Mouse (Mus musculus) heart, adult 2 months (tissue): ENCODE measurements at regions not wholly inside any gene's neighbourhood (a gene's known extent, or its start where the extent isn't known, plus 50 kb on each side); places are given as distances from the start of the nearest gene placed in this dataset.

Experiments
- CTCF ChIP-seq: fragments of 200-600 bp; IDR thresholded peaks from 2 replicates; pipeline ENCODE4 v1.8.1; 2022; ENCODE audit warnings: antibody characterized with exemption, mild to moderate bottlenecking, moderate library complexity
- EP300 ChIP-seq: fragments of 200-500 bp; IDR thresholded peaks from 2 replicates; pipeline ENCODE4 v1.6.1; 2011; ENCODE audit warnings: low read depth, low read length, control low read depth; ENCODE audit not compliant: insufficient read depth
- POLR2A ChIP-seq: fragments of 200-500 bp; IDR thresholded peaks from 2 replicates; pipeline ENCODE4 v1.6.1; 2011; ENCODE audit warnings: mild to moderate bottlenecking, low read depth, low read length, control low read depth; ENCODE audit not compliant: insufficient read depth

DNA sequence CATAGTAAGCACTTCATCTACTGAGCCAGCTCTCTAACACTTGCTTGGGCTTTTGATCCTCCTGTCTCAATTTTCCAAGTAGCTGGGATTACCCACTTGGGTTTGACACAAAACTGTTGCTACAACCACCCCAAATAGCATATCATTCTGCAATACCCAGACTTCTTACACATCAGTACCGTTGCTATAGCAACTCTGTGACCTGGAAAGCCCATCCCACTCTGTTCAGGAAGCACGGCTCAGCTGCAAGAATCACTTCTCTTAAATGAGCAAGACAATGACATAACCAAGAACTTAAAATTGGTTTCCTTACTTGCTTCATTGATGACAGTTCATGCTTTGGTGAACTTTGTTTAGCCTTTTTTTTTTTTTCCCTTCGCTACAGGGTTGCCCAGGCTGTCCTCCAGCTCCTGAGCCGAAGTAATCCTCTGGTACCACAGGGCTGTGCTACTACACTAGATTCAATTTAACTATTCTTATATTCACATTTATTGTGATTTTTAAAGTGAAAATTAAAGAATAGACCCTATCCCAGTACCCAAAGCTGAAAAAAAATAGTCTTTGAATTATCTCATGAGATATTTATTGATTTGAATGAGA is 84.6 kb upstream of the Ccnd2 start:
- TF ChIP-seq POLR2A = no peak
- no peak for TF ChIP-seq CTCF
- TF ChIP-seq EP300 = no peak
